Mouse (Mus musculus) lung, postnatal 4 days (tissue): ENCODE data around the gene Carmil2.

Experiments
- DNase-seq, 2 experiments: peaks; one replicate each; pipeline ENCODE4 v3.0.0; 2021

The Carmil2 gene

GRCm38 (mm10) chr8:105685796-105686308 lies at the start of gene Carmil2:
TSS of gene Carmil2 (plus strand) at chr8:105686274.
- peak; percentile 70 to 86 for DNase-seq

GRCm38 (mm10) chr8:105636963-105637510 lies 49.0 kb upstream of the Carmil2 start, which contains the start of gene Agrp:
TSS of gene Agrp (minus strand) at chr8:105637393.
- peak in 1 of 2 experiments; percentile 66 for DNase-seq

- DNase-seq, result no peak
These were observed 48.5 kb upstream of the Carmil2 start for GRCm38 (mm10) chr8:105637601-105638041.

DNA sequence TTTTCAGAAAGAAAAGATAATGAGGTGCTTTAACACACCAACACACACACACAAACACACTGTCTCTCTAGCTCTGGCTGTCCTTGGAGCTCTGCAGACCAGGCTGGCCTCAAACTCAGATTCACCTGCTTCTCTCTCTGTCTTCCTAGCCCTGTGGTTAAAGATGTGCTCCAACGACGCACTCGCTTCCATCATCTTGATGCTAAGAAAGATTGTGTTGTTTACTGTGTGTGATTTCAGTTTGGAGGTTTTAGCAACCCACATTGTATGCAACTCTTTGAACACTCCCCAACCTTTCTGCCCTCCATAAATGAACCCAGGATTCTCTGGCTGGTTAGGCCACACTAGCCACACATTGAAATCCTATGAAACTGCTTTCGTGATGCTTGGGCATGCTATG lies 47.6 kb upstream of the Carmil2 start:
- DNase-seq, result no peak

DNA sequence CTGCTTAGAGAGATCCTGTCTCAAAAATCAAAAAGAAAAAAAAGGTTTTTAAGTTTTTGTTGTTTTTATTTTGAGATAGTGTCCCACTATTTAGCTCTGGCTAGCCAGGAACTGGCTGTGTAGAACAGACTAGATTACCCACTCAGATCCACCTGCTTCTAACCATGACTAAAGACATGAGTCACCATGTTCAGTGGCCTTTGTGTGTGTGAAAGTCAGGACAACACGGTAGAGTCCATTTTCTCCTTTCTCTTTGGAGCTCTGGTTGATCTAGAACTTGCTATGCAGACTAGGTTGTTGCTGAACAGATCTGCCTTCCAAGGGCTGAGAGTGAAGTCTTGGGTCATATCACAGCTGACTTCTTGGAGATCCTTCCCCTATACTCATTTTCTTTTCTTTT lies 46.2 kb upstream of the Carmil2 start:
- DNase-seq, result no peak

- DNase-seq, result no peak
These were observed 45.6 kb upstream of the Carmil2 start for GRCm38 (mm10) chr8:105640511-105640910.

GRCm38 (mm10) chr8:105645205-105645604 lies 40.9 kb upstream of the Carmil2 start:
- DNase-seq, result no peak

- DNase-seq, result no peak
These were observed 37.1 kb upstream of the Carmil2 start for GRCm38 (mm10) chr8:105648929-105649328.

- DNase-seq, result no peak
These were observed 28.4 kb upstream of the Carmil2 start for GRCm38 (mm10) chr8:105657641-105658040.

DNA sequence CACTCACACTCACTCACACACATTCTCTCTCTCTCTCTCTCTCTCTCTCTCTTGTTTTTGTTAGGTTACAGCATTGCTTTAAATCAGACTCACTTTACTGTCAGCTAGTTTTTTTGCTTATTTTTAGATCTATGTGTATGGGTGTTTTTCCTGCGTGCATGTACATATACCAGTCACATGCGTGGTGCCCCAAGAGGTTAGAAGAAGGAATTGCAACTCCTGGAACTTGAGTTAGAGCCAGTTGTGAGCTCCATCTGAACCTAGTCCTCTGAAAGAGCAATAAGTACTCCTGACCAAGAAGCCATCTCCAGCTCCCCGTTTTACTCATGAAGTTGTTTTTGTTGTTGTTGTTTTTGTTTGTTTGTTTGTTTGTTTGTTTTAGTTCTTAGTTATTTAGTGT lies 24.9 kb upstream of the Carmil2 start:
- DNase-seq, result peak in 1 of 2 experiments; percentile 26

DNA sequence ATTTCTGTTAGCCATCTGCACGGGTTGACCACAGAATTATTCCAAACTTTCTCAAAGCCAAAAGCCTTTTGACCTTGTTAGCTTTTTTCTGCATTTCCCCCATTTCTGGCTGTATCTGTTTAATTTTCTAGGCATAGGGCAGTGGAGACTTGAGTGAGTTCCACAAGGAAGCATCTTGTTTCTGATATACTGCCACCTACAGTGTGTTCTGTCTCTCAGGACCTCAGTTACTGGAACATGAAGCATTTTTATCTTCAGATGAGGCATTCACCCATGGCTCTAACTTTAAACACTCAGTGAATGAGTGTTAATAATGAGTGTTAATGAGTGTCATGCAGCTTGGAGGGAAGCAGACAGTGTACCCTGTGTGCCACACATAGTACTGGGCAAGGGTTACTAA lies 8.2 kb upstream of the Carmil2 start:
- DNase-seq, result no peak

GRCm38 (mm10) chr8:105685325-105685724 lies 749 bp upstream of the Carmil2 start:
- DNase-seq, result no peak

DNA sequence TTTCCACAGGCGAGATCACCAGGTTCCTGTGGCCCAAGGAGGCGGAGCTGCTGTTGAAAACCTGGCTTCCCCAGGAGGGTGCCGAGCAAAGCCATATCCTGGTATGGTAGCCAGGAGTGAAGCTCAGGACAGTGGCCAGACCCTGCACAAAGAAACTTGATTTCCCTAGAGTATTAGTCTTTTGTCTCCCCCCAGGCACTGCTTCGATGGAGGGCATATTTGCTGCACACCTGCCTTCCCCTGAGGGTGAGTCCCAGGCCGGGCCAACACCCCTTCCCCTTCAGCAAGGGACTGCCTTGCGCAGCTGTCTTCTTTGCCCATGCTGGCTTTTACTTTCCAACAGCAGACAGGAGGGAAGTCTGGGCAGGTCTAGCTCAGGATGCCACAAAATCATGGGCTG lies 477 bp downstream of the Carmil2 start:
- no peak for DNase-seq

DNA sequence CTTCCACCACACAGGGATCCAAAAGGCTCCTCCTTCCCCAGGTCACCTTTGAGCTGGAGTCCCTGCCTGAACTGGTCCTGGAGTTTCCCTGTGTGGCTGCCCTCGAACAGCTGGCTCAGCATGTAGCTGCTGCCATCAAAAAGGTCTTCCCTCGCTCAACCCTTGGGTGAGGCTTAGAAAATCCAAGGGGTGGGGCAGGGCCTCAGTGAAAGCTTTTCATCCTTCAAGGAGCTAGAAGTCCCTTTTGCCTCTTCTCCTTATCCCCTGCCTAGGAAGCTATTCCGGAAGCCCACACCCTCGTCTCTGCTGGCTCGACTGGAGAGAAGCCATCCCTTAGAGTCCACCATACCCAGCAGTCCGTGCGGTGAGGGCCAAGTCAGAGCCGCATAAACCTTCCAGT lies 1.4 kb downstream of the Carmil2 start:
- DNase-seq, result no peak

DNA sequence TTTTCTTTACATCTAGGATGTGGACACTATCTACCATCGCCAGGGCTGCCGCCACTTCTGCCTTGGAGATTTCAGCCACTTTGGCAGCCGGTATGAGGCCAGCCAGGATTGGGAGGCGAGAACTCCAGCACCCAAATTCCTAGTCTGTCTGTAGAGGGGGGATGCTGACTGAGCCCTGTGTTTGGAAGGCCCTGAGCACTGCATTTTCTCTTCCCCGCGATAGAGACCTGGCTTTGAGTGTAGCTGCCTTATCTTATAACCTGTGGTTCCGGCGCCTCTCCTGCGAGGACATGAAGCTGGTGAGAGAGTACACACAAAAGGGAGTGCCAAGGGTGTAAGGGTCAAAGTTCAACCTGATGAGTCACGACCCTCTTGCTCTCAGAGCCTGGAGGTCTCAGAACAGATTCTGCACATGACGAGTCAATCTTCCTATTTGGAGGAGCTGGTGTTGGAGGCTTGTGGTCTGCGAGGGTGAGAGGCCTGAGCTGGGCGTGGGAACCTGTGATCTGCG lies 2.2 kb downstream of the Carmil2 start:
- no peak for DNase-seq

- DNase-seq, result no peak
These were observed 3.3 kb downstream of the Carmil2 start for GRCm38 (mm10) chr8:105689256-105689982.

- DNase-seq, result no peak
These were observed 3.9 kb downstream of the Carmil2 start for GRCm38 (mm10) chr8:105689983-105690360.

DNA sequence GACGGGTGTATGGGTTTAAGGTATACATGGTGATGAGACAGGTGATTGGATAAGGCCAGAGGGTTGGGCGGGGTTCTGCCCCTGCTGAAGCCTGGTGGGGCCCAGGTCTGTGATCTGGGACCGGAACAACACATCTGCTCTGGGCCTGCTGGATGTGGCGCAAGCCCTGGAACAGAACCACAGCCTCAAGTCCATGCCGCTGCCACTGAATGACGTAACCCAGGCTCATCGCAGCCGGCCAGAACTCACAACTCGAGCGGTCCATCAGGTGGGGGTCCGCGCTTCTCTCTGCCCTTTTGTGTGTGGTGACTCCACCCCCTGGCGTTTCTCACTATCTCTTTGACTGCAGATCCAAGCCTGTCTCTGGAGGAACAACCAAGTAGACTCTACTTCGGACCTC lies 4.9 kb downstream of the Carmil2 start:
- DNase-seq, result no peak

- no peak for DNase-seq
These were observed 6.5 kb downstream of the Carmil2 start for GRCm38 (mm10) chr8:105692449-105693182.

DNA sequence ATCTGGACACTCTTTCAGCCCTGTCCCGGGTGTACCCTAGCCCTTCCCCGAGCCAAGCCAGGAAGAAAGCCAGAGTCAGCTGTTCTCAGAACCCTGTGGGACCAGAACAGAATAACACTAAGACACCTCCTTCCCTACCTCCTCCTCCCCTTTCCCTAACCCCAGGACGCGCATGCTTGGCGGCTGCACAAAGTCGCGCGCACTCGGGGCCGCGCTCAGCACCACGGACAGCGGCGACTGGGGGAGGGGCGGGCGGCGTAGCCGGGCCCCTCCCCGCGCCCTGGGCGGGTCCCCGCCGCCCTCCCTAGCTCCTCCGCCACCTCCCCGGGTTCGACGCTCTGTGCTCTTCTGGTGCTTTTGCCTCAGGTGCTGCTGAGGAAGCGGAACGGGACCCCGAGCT lies 7.6 kb downstream of the Carmil2 start:
- DNase-seq, result peak; percentile 73 to 80

- peak in 1 of 2 experiments; percentile 42 for DNase-seq
These were observed 8.2 kb downstream of the Carmil2 start for GRCm38 (mm10) chr8:105694051-105694799.

DNA sequence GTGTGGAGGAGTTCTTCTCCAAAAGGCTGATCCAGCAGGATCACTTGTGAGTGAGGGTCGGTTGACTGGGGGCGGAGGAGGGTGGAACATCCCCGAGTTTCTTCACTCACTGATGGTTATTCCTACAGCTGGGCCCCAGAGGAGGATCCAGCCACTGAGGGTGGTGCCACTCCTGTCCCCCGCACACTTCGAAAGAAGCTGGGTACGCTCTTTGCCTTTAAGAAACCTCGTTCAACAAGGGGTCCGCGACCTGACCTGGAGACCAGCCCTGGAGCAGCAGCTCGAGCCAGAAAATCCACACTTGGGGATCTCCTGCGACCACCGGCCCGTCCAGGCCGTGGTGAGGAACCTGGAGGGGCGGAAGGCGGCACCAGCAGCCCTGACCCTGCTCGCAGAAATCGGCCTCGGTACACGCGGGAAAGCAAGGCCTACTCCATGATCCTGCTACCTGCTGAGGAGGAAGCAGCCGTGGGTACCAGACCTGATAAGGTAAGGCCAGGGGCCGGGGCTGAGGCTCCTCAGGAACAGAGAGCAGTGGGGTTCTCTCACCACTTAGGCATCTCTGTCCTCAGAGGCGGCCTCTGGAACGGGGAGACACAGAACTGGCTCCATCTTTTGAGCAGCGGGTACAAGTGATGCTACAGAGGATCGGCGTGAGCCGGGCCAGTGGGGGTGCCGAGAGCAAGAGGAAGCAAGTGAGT lies 9.2 kb downstream of the Carmil2 start:
- DNase-seq, result no peak
